Mouse (Mus musculus) embryonic facial prominence, embryonic 14.5 days (tissue): Measurements from ENCODE around the gene Olfr796. TPM values are rescaled to one million over a fixed set of nuclear protein-coding genes. Genes with fewer than 3 reads are reported as not detected.

Source experiments
- ATAC-seq: fragments of 200-750 bp; cut with Nextera tagmentation; 2 replicates; pipeline ENCODE4 v1.8.0; 2017; ENCODE audit warnings: low read depth, moderate number of reproducible peaks, moderate TSS enrichment
- DNase-seq: peaks from one replicate; pipeline ENCODE4 v3.0.0-alpha.2; 2015; ENCODE audit warnings: low spot score
- H3K27ac ChIP-seq: fragments of 300-500 bp; sonication (generic); replicated peaks from 2 replicates; pipeline ENCODE4 v1.5.1; 2014; ENCODE audit warnings: low read depth, mild to moderate bottlenecking, low read length, moderate library complexity
- H3K27me3 ChIP-seq: fragments of 300-500 bp; sonication (generic); replicated peaks from 2 replicates; pipeline ENCODE4 v1.6.1; 2014; ENCODE audit warnings: low read length; ENCODE audit not compliant: control insufficient read depth, insufficient read depth
- H3K36me3 ChIP-seq: fragments of 300-500 bp; sonication (generic); 2 replicates; pipeline ENCODE4 v1.6.1; 2014; ENCODE audit warnings: low read length, mixed read lengths; ENCODE audit not compliant: control insufficient read depth, insufficient read depth
- H3K4me1 ChIP-seq: fragments of 300-500 bp; sonication (generic); 2 replicates; pipeline ENCODE4 v1.6.1; 2014; ENCODE audit warnings: antibody characterized with exemption, low read length; ENCODE audit not compliant: control insufficient read depth, insufficient read depth
- H3K4me2 ChIP-seq: fragments of 300-500 bp; sonication (generic); 2 replicates; pipeline ENCODE4 v1.6.1; 2014; ENCODE audit warnings: low read depth, mild to moderate bottlenecking, low read length, moderate library complexity, mixed read lengths
- H3K4me3 ChIP-seq: fragments of 300-500 bp; sonication (generic); 2 replicates; pipeline ENCODE4 v1.5.1; 2014; ENCODE audit warnings: low read depth, mild to moderate bottlenecking, low read length
- H3K9ac ChIP-seq: fragments of 300-500 bp; sonication (generic); 2 replicates; pipeline ENCODE4 v1.6.1; 2014; ENCODE audit warnings: low read depth, mild to moderate bottlenecking, low read length, moderate library complexity, mixed read lengths
- H3K9me3 ChIP-seq: fragments of 300-500 bp; sonication (generic); 2 replicates; pipeline ENCODE4 v1.6.1; 2016; ENCODE audit warnings: low read length; ENCODE audit not compliant: control insufficient read depth
- WGBS: fragments of 180-500 bp; shearing (Covaris S2); extraction: QIAGEN DNeasy Blood & Tissue Kit; methylation state at CpG from one replicate; pipeline ENCODE4 v1.1.7; 2014; 5-methylcytosine and 5-hydroxymethylcytosine counted together
- polyA plus RNA-seq: library from polyadenylated mRNA; unstranded; fragments of >200 nt; fragmentation: Nextera tagmentation; extraction: Ambion mirVana; gene quantifications from 2 replicates; pipeline ENCODE4 v1.2.1, GENCODE M21; 2014

The Olfr796 gene
- polyA plus RNA-seq = not detected in 2 replicates

- no peak within 1 kb of the TSS for H3K27ac ChIP-seq
- no peak within 1 kb of the TSS for H3K9ac ChIP-seq
- WGBS = 94% methylated on average over 1 of the region's 1 CpGs
- H3K4me3 ChIP-seq = no peak within 1 kb of the TSS
- H3K36me3 ChIP-seq = no peaks in the 10 kb centered on the region
- no peaks in the 10 kb centered on the region for H3K27me3 ChIP-seq
- ATAC-seq (no peak), DNase-seq (no peak)
- no peaks in the 10 kb centered on the region for H3K9me3 ChIP-seq
- no peaks in the 10 kb centered on the region for H3K4me1 ChIP-seq
- H3K4me2 ChIP-seq = no peak within 1 kb of the TSS
Observed at GRCm38 (mm10) chr10:129612470-129612869, at the start of gene Olfr796. TSS of gene Olfr796 (minus strand) at chr10:129612570.

DNA sequence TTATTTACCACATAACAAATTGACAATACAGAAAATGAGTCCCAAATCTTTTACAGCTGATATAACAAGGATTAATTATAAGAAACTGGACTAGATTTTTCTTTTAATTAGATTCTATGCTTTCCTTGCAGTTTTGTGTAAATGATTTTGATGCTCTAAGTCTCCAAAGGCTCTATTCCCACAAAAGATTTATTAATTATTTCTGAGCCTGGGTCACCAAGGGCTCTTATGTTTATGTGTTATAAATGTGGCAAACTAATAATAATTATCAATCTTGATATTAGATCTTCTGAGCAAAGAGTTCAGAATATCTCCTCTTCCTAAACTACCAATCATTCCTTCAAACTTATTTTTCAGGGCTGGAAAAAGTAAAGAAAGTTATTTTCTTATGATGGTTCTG lies 45.0 kb upstream of the Olfr796 start, which contains the start of gene Olfr800:
Gene Olfr800, plus strand, starts transcription at position 301 of the 400 bp plus-strand sequence.
- Histone ChIP-seq H3K36me3 (no peaks in the 10 kb centered on the region), H3K9me3 (no peaks in the 10 kb centered on the region), H3K4me1 (no peaks in the 10 kb centered on the region), H3K27me3 (no peaks in the 10 kb centered on the region), H3K9ac (no peak within 1 kb of the TSS), H3K4me2 (no peak within 1 kb of the TSS), H3K4me3 (no peak within 1 kb of the TSS), H3K27ac (no peak within 1 kb of the TSS)
- DNase-seq (no peak), ATAC-seq (no peak)

GRCm38 (mm10) chr10:129651763-129652162 lies 39.4 kb upstream of the Olfr796 start:
- DNase-seq (no peak), ATAC-seq (no peak)
- H3K27me3 ChIP-seq = no peaks in the 10 kb centered on the region
- no peak overlapping the region for H3K27ac ChIP-seq
- no peak overlapping the region for H3K9ac ChIP-seq
- no peaks in the 10 kb centered on the region for H3K36me3 ChIP-seq
- WGBS = 89% methylated on average over 1 of the region's 1 CpGs
- no peaks in the 10 kb centered on the region for H3K4me1 ChIP-seq
- H3K9me3 ChIP-seq = no peaks in the 10 kb centered on the region
- H3K4me2 ChIP-seq = no peak overlapping the region
- no peak overlapping the region for H3K4me3 ChIP-seq

GRCm38 (mm10) chr10:129637184-129637583 lies 24.8 kb upstream of the Olfr796 start, which contains the start of gene Olfr799:
TSS of gene Olfr799 (plus strand) at chr10:129637484.
- H3K9ac ChIP-seq = no peak within 1 kb of the TSS
- no peaks in the 10 kb centered on the region for H3K27me3 ChIP-seq
- no peak within 1 kb of the TSS for H3K27ac ChIP-seq
- no peak for ATAC-seq
- no peaks in the 10 kb centered on the region for H3K9me3 ChIP-seq
- DNase-seq = no peak
- H3K4me2 ChIP-seq = no peak within 1 kb of the TSS
- no peak within 1 kb of the TSS for H3K4me3 ChIP-seq
- 27% methylated on average over 1 of the region's 1 CpGs for whole genome bisulfite sequencing
- no peaks in the 10 kb centered on the region for H3K36me3 ChIP-seq
- H3K4me1 ChIP-seq = no peaks in the 10 kb centered on the region

DNA sequence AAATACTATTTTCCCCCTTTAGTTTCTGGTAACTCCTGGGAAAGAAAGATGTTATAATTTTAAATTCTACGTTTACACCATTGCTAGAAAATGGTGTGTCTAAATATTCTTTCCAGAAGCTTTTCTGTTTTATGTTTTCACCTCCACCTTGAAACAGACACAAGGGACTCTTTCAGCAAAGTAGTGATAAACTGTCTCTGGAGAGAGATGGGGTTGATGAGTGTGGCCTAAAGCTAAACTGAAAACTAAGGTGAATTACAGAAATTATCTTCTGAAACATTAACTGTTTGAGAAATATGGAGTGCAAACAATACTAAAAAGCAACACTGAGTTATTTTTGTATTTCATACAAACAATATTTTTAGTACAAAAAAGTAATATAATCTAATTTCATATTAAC lies 15.5 kb upstream of the Olfr796 start, which contains the start of gene Olfr798:
Gene Olfr798, minus strand, starts transcription at position 101 of the 400 bp plus-strand sequence.
- WGBS = 76% methylated on average over 1 of the region's 1 CpGs
- no peak for ATAC-seq

GRCm38 (mm10) chr10:129623251-129623650 lies 10.9 kb upstream of the Olfr796 start:
- Histone ChIP-seq H3K4me3 (no peak overlapping the region), H3K27ac (no peak overlapping the region), H3K9ac (no peak overlapping the region), H3K9me3 (no peaks in the 10 kb centered on the region), H3K4me2 (no peak overlapping the region), H3K27me3 (no peaks in the 10 kb centered on the region), H3K4me1 (no peaks in the 10 kb centered on the region), H3K36me3 (no peaks in the 10 kb centered on the region)
- no peak for ATAC-seq
- DNase-seq = peak; percentile 1

More for the DNA sequence above, 15.5 kb upstream of the Olfr796 start, which contains the start of gene Olfr798:
- Histone ChIP-seq H3K9ac (no peak within 1 kb of the TSS), H3K4me3 (no peak within 1 kb of the TSS), H3K27me3 (no peaks in the 10 kb centered on the region), H3K36me3 (no peaks in the 10 kb centered on the region), H3K27ac (no peak within 1 kb of the TSS), H3K9me3 (no peaks in the 10 kb centered on the region), H3K4me1 (no peaks in the 10 kb centered on the region), H3K4me2 (no peak within 1 kb of the TSS)
- no peak for DNase-seq

DNA sequence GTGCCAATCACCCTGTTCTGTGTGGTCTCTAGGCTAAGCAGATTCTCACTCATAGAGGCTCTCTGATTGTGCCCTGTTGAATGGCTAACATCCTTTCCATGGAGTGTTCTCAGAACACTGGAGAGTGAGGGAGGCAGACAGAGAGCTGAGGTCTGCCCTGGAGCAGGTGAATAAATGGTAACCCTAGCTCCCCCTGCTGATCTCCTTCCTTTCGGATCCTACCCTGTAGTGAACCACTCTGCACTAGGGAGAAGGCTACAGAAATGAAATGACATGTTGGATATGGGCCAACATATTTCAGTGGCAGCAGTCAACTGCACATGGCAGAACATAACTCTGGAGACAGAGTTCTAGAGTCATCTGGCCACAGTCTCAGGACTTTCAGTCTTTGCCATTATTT lies 9.4 kb upstream of the Olfr796 start:
- ATAC-seq = no peak
- no peaks in the 10 kb centered on the region for H3K27me3 ChIP-seq
- H3K4me3 ChIP-seq = no peak overlapping the region
- no peak overlapping the region for H3K27ac ChIP-seq
- H3K36me3 ChIP-seq = no peaks in the 10 kb centered on the region
- no peak for DNase-seq
- no peaks in the 10 kb centered on the region for H3K9me3 ChIP-seq
- H3K9ac ChIP-seq = no peak overlapping the region
- WGBS = 8% methylated on average over 1 of the region's 1 CpGs
- H3K4me2 ChIP-seq = no peak overlapping the region
- no peaks in the 10 kb centered on the region for H3K4me1 ChIP-seq

DNA sequence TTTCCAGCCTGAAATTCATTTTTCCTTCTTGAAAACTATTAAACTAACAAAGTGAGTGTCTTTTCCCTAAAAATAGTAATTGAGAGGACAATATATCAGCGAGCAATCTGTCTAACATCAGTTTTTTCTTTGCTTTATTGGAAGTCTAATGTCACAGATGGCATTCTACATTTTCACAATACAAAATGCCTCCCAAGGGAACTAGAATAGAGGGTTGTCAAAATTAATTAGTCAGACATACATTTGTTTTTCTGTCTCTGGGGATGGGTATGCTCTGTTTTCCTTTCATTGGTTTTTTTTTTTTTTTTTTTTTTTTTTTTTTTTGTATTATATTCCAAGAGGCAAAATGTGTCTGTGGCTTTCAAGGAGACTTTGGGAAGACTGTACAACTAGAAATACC lies 35.3 kb downstream of the Olfr796 start:
- H3K27me3 ChIP-seq = no peaks in the 10 kb centered on the region
- H3K9me3 ChIP-seq = no peaks in the 10 kb centered on the region
- H3K36me3 ChIP-seq = no peaks in the 10 kb centered on the region
- 68% methylated on average over 1 of the region's 1 CpGs for WGBS
- no peak for DNase-seq
- no peaks in the 10 kb centered on the region for H3K4me1 ChIP-seq
- no peak overlapping the region for H3K27ac ChIP-seq
- H3K4me3 ChIP-seq = no peak overlapping the region
- no peak overlapping the region for H3K9ac ChIP-seq
- no peak for ATAC-seq
- H3K4me2 ChIP-seq = no peak overlapping the region

GRCm38 (mm10) chr10:129567355-129567754 lies 45.0 kb downstream of the Olfr796 start, which contains the start of gene Olfr794:
TSS of gene Olfr794 (plus strand) at chr10:129567655.
- H3K9me3 ChIP-seq = no peaks in the 10 kb centered on the region

More at GRCm38 (mm10) chr10:129567355-129567754, 45.0 kb downstream of the Olfr796 start, which contains the start of gene Olfr794:
- H3K4me1 ChIP-seq = no peaks in the 10 kb centered on the region
- DNase-seq (no peak), ATAC-seq (no peak)
- no peak within 1 kb of the TSS for H3K9ac ChIP-seq
- 80% methylated on average over 2 of the region's 2 CpGs for WGBS
- H3K27me3 ChIP-seq = no peaks in the 10 kb centered on the region
- H3K36me3 ChIP-seq = no peaks in the 10 kb centered on the region
- no peak within 1 kb of the TSS for H3K4me2 ChIP-seq
- no peak within 1 kb of the TSS for H3K4me3 ChIP-seq
- H3K27ac ChIP-seq = no peak within 1 kb of the TSS
